Comparison of ENCODE assay signal across 7 mouse cellular contexts in the genomic region with DNA sequence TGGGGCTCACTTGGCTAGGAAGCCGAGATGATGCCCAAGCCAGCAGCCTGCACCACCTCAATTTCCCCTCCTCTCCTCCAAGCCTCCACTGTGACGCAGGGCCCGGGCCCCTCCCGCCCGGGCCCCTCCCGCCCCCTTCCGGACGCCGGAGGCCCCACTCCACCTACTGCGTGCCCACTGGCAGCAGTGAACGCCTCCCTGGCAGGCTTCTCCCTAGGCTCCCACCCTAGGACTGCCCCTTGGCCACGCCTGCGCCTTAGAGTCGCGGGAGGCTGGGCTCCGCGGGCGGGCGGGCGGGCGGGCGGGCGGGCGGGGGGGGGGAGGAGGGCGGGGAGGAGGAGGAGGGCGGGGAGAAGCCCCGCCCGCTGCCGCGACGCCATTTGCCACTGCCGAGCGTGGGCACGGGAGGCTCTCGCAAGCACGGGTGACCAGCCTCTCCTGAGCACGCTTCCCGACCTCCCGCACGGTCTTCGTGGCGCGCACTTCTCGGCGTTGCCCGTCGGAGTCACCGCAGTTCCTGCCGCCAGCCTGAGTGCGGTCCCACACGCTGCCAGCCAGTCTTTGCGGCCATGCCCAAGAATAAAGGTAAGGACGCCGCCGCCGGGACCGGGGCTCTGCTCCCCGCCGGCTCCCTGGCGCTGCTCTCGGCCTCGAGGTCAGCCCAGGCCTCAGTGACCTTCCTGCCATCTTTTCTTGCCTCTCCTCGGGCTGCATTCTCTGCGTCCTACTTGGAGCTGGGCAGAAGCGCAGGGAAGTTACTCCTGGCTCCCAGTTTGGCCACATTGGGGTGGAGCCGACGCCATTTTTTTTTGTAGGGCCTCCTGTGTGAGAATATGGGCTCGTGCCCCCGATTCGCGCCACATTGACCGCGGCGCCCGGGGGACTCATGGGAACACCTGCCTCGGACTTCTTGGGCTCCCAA. TPM values are rescaled to one million over a fixed set of nuclear protein-coding genes. Genes with fewer than 3 reads are reported as not detected.
DNase-seq lines count a peak whose midpoint lies in the region; ATAC-seq and TF ChIP-seq lines count a peak whose summit lies in the region.

A gene (plus strand): TSS at position 348 of the 922 bp plus-strand sequence.

- ATAC-seq in intestine, postnatal 0 days = peak; percentile 94
- peak; percentile 98 for ATAC-seq in midbrain, embryonic 12.5 days (ENCODE audit: low FRiP score, low read depth)

- H3K4me2 ChIP-seq in intestine, postnatal 0 days (replicated peaks; ENCODE audit: low read depth) = peak within 1 kb of the TSS; percentile 60
- H3K4me2 ChIP-seq in midbrain, embryonic 12.5 days (replicated peaks) = peak within 1 kb of the TSS; percentile 49

- no peaks in the 10 kb centered on the region for H3K36me3 ChIP-seq in intestine, postnatal 0 days (ENCODE audit: control insufficient read depth, insufficient read depth)
- H3K36me3 ChIP-seq in midbrain, embryonic 12.5 days = 0 out of 2 replicates have a peak, but pooled peaks cover 6% of the 10 kb centered on the region
- no peaks in the 10 kb centered on the region; the same call in 1 of the 2 replicates for H3K36me3 ChIP-seq in small intestine, adult 2 months (ENCODE audit: control insufficient read depth, insufficient read depth, low read length)

- no peaks in the 10 kb centered on the region for H3K27me3 ChIP-seq in intestine, postnatal 0 days (replicated peaks; ENCODE audit: control insufficient read depth, insufficient read depth, low read length)
- H3K27me3 ChIP-seq in midbrain, embryonic 12.5 days = no peaks in the 10 kb centered on the region
- H3K27me3 ChIP-seq in small intestine, adult 2 months (ENCODE audit: control insufficient read depth, insufficient read depth, low read length) = no peaks in the 10 kb centered on the region

- no peak for TF ChIP-seq POLR2A in small intestine, adult 2 months (IDR thresholded peaks at IDR 0.05; ENCODE audit: low read depth, low read length)

- H3K9ac ChIP-seq in intestine, postnatal 0 days (ENCODE audit: low read depth, low read length) = peak within 1 kb of the TSS; percentile 70
- H3K9ac ChIP-seq in midbrain, embryonic 12.5 days (replicated peaks) = peak within 1 kb of the TSS; percentile 64

- H3K9me3 ChIP-seq in intestine, postnatal 0 days (ENCODE audit: control insufficient read depth) = no peaks in the 10 kb centered on the region
- H3K9me3 ChIP-seq in midbrain, embryonic 12.5 days = no peaks in the 10 kb centered on the region

- peak; percentile 23 for TF ChIP-seq CTCF in intestine, postnatal 0 days (IDR thresholded peaks at IDR 0.05; ENCODE audit: low read depth)
- TF ChIP-seq CTCF in small intestine, adult 2 months (IDR thresholded peaks at IDR 0.05; ENCODE audit: extremely low read depth, insufficient read length, insufficient replicate concordance, low read depth, low read length) = no peak

- H3K4me3 ChIP-seq in intestine, postnatal 0 days (ENCODE audit: low read depth, low read length) = peak within 1 kb of the TSS; percentile 64
- H3K4me3 ChIP-seq in midbrain, embryonic 12.5 days = peak within 1 kb of the TSS; percentile 62
- peak within 1 kb of the TSS; percentile 100 for H3K4me3 ChIP-seq in small intestine, adult 2 months (ENCODE audit: low read depth, low read length)

- intact Hi-C loops in left cerebral cortex, postnatal 4 days (cut with DNase I) = no loop called here

- H3K27ac ChIP-seq in intestine, postnatal 0 days (ENCODE audit: low read depth, low read length) = peak within 1 kb of the TSS; percentile 64
- peak within 1 kb of the TSS; percentile 78 for H3K27ac ChIP-seq in midbrain, embryonic 12.5 days (replicated peaks)
- peak within 1 kb of the TSS; percentile 50 for H3K27ac ChIP-seq in small intestine, adult 2 months (ENCODE audit: insufficient read depth, low read depth, low read length)

- WGBS in intestine, postnatal 0 days = 20% methylated on average over 46 of the region's 76 CpGs
- 26% methylated on average over 48 of the region's 76 CpGs for WGBS in midbrain, embryonic 12.5 days
- WGBS in small intestine, adult 2 months = 10% methylated on average over 56 of the region's 76 CpGs

- DNase-seq in adrenal gland, adult 8-10 months = peak; percentile 70
- peak; percentile 71 for DNase-seq in embryo, embryonic 9.5 days (ENCODE audit: extremely low spot score)
- no peak for DNase-seq in gonadal fat pad, adult 2 months (ENCODE audit: low read depth)
- peak; percentile 70 for DNase-seq in left cerebral cortex, postnatal 4 days

- no peaks in the 10 kb centered on the region for H3K4me1 ChIP-seq in intestine, postnatal 0 days (replicated peaks; ENCODE audit: control insufficient read depth, insufficient read depth, low read length)
- H3K4me1 ChIP-seq in midbrain, embryonic 12.5 days = no peaks in the 10 kb centered on the region; the same call in 1 of the 2 replicates
- no peaks in the 10 kb centered on the region for H3K4me1 ChIP-seq in small intestine, adult 2 months (ENCODE audit: control insufficient read depth, insufficient read depth, insufficient read length, low read length)

RNA-seq across cellular contexts. Expression of the gene that starts here (rescaled TPM):
- total RNA-seq in adrenal gland, adult 8-10 months (2022) = 100 to 1,000 TPM in 1 of 4 experiments, 10 to 100 TPM in 3; 68.9 to 106 (median 84.4) TPM
- 49.5 and 56.7 TPM in 2 replicates for polyA plus RNA-seq in gonadal fat pad, adult 2 months (2012; rRNA removed)
- 51.0 and 61.3 TPM in 2 replicates for polyA plus RNA-seq in intestine, postnatal 0 days (2015; fragmentation: Nextera tagmentation; extraction: Ambion mirVana)
- total RNA-seq in left cerebral cortex, postnatal 4 days (2021) = 100 to 1,000 TPM; 158 to 177 TPM
- polyA plus RNA-seq in midbrain, embryonic 12.5 days (2016; fragmentation: Nextera tagmentation; extraction: Ambion mirVana) = 131 and 134 TPM in 2 replicates
- polyA plus RNA-seq in small intestine, adult 2 months (2012; rRNA removed) = 18.7 and 38.6 TPM in 2 replicates
